Comparison of ENCODE assay signal across 22 mouse cellular contexts in genomic region chr14:75512946-75513345, GRCm38 (mm10). TPM values are rescaled to one million over a fixed set of nuclear protein-coding genes. Genes with fewer than 3 reads are reported as not detected.
DNase-seq lines count a peak whose midpoint lies in the region; ATAC-seq and TF ChIP-seq lines count a peak whose summit lies in the region.
"Had no signal": no experiment of that assay in that cellular context is flagged by ENCODE, and none has a peak within 500 bp of the region (broad histone marks: within the 10 kb centered on the region; RNA-seq: fewer than 3 reads in every experiment).

No protein-coding gene starts in this region.

- no peak for TF ChIP-seq POLR2A in kidney, adult 2 months (IDR thresholded peaks at IDR 0.05; ENCODE audit: low read depth, low read length)

- TF ChIP-seq EP300 in lung, postnatal 0 days (IDR thresholded peaks at IDR 0.05), result no peak

- no peak overlapping the region for H3K4me3 ChIP-seq in midbrain, embryonic 11.5 days (ENCODE audit: low read depth, low read length)
- no peak overlapping the region for H3K4me3 ChIP-seq in midbrain, postnatal 0 days (ENCODE audit: low read depth, low read length)
- H3K4me3 ChIP-seq in kidney, adult 2 months (ENCODE audit: insufficient read depth, low read depth, low read length), result no peak overlapping the region
- H3K4me3 ChIP-seq in kidney, embryonic 14.5 days (ENCODE audit: low read length), result no peak overlapping the region
- H3K4me3 ChIP-seq in lung, postnatal 0 days (ENCODE audit: low read depth, low read length), result no peak overlapping the region
- H3K4me3 ChIP-seq: embryonic facial prominence, embryonic 12.5 days; erythroblast, embryonic 14.5 days; heart, embryonic 13.5 days; limb, embryonic 12.5 days; liver, embryonic 13.5 days; midbrain, embryonic 10.5 days had no signal

- H3K9ac ChIP-seq in midbrain, embryonic 11.5 days (ENCODE audit: low read length), result no peak overlapping the region
- no peak overlapping the region for H3K9ac ChIP-seq in midbrain, postnatal 0 days (replicated peaks; ENCODE audit: low read length, poor library complexity, severe bottlenecking)
- H3K9ac ChIP-seq in kidney, embryonic 14.5 days (ENCODE audit: low read depth, low read length), result no peak overlapping the region
- no peak overlapping the region for H3K9ac ChIP-seq in lung, postnatal 0 days (replicated peaks; ENCODE audit: low read depth)
- H3K9ac ChIP-seq: embryonic facial prominence, embryonic 12.5 days; heart, embryonic 13.5 days; limb, embryonic 12.5 days; liver, embryonic 13.5 days; lung, embryonic 14.5 days had no signal

- no peak overlapping the region for H3K27ac ChIP-seq in midbrain, embryonic 11.5 days (ENCODE audit: low read depth, low read length)
- no peak overlapping the region for H3K27ac ChIP-seq in midbrain, postnatal 0 days (ENCODE audit: low read depth, low read length)
- H3K27ac ChIP-seq in kidney, adult 2 months (ENCODE audit: insufficient read depth, low read depth, low read length), result peak overlapping the region; percentile 78
- no peak overlapping the region for H3K27ac ChIP-seq in kidney, embryonic 14.5 days (ENCODE audit: low read depth, low read length)
- H3K27ac ChIP-seq in lung, postnatal 0 days (ENCODE audit: low read length), result no peak overlapping the region
- H3K27ac ChIP-seq: embryonic facial prominence, embryonic 12.5 days; heart, embryonic 13.5 days; limb, embryonic 12.5 days; liver, embryonic 13.5 days; macrophage; midbrain, embryonic 10.5 days had no signal

- H3K36me3 ChIP-seq in midbrain, embryonic 11.5 days (ENCODE audit: control insufficient read depth, insufficient read depth, low read length), result no peaks in the 10 kb centered on the region
- no peaks in the 10 kb centered on the region for H3K36me3 ChIP-seq in midbrain, postnatal 0 days (ENCODE audit: insufficient read depth, low read length)
- no peaks in the 10 kb centered on the region for H3K36me3 ChIP-seq in kidney, adult 2 months (ENCODE audit: control insufficient read depth, insufficient read depth, low read length)
- no peaks in the 10 kb centered on the region for H3K36me3 ChIP-seq in kidney, embryonic 14.5 days (ENCODE audit: control insufficient read depth, insufficient read depth, low read length)
- no peaks in the 10 kb centered on the region for H3K36me3 ChIP-seq in lung, postnatal 0 days (ENCODE audit: insufficient read depth, low read length)
- H3K36me3 ChIP-seq: embryonic facial prominence, embryonic 12.5 days; heart, embryonic 13.5 days; limb, embryonic 12.5 days; liver, embryonic 13.5 days; midbrain, embryonic 10.5 days had no signal

- no peak for ATAC-seq in midbrain, embryonic 11.5 days (ENCODE audit: low FRiP score)
- ATAC-seq in midbrain, postnatal 0 days (ENCODE audit: low FRiP score), result no peak
- ATAC-seq in kidney, embryonic 14.5 days (ENCODE audit: low FRiP score, low TSS enrichment), result peak; percentile 79; the same call in 1 of the 2 replicates
- ATAC-seq in lung, postnatal 0 days, result no peak

- no peaks in the 10 kb centered on the region for H3K9me3 ChIP-seq in midbrain, embryonic 11.5 days (ENCODE audit: control insufficient read depth, low read length)
- H3K9me3 ChIP-seq in midbrain, postnatal 0 days (ENCODE audit: low read length), result no peaks in the 10 kb centered on the region
- H3K9me3 ChIP-seq in kidney, embryonic 14.5 days (ENCODE audit: control insufficient read depth, low read length), result no peaks in the 10 kb centered on the region
- H3K9me3 ChIP-seq in lung, postnatal 0 days (ENCODE audit: low read length), result no peaks in the 10 kb centered on the region
- H3K9me3 ChIP-seq: embryonic facial prominence, embryonic 12.5 days; heart, embryonic 13.5 days; limb, embryonic 12.5 days; liver, embryonic 13.5 days; midbrain, embryonic 10.5 days had no signal

- H3K27me3 ChIP-seq in midbrain, embryonic 11.5 days (ENCODE audit: control insufficient read depth, insufficient read depth, low read length), result no peaks in the 10 kb centered on the region
- H3K27me3 ChIP-seq in midbrain, postnatal 0 days (ENCODE audit: insufficient read depth, low read length), result no peaks in the 10 kb centered on the region
- no peaks in the 10 kb centered on the region for H3K27me3 ChIP-seq in kidney, adult 2 months (replicated peaks; ENCODE audit: control insufficient read depth, insufficient read depth, low read length)
- H3K27me3 ChIP-seq in kidney, embryonic 14.5 days (ENCODE audit: control insufficient read depth, insufficient read depth, low read length), result no peaks in the 10 kb centered on the region
- no peaks in the 10 kb centered on the region for H3K27me3 ChIP-seq in lung, postnatal 0 days (replicated peaks; ENCODE audit: insufficient read depth, low read length)
- H3K27me3 ChIP-seq: embryonic facial prominence, embryonic 12.5 days; limb, embryonic 12.5 days; liver, embryonic 13.5 days had no signal

- no peaks in the 10 kb centered on the region for H3K4me1 ChIP-seq in midbrain, embryonic 11.5 days (ENCODE audit: control insufficient read depth, insufficient read depth, low read length)
- no peaks in the 10 kb centered on the region for H3K4me1 ChIP-seq in midbrain, postnatal 0 days (ENCODE audit: insufficient read depth, low read length)
- 0 out of 2 replicates have a peak, but pooled peaks cover 2% of the 10 kb centered on the region for H3K4me1 ChIP-seq in kidney, adult 2 months (ENCODE audit: control insufficient read depth, insufficient read depth, low read length)
- no peaks in the 10 kb centered on the region for H3K4me1 ChIP-seq in kidney, embryonic 14.5 days (ENCODE audit: control insufficient read depth, insufficient read depth, low read length)
- H3K4me1 ChIP-seq in lung, postnatal 0 days (ENCODE audit: insufficient read depth, low read depth, low read length), result no peaks in the 10 kb centered on the region
- H3K4me1 ChIP-seq: embryonic facial prominence, embryonic 12.5 days; heart, embryonic 13.5 days; limb, embryonic 12.5 days had no signal

- WGBS in midbrain, embryonic 11.5 days, result 66% methylated on average over 3 of the region's 3 CpGs
- WGBS in midbrain, postnatal 0 days, result 48% methylated on average over 3 of the region's 3 CpGs
- 35% methylated on average over 3 of the region's 3 CpGs for WGBS in kidney, adult 2 months
- 49% methylated on average over 3 of the region's 3 CpGs for WGBS in kidney, embryonic 14.5 days
- 42% methylated on average over 3 of the region's 3 CpGs for WGBS in lung, postnatal 0 days

- no peak for TF ChIP-seq CTCF in midbrain, postnatal 0 days (IDR thresholded peaks at IDR 0.05)
- no peak for TF ChIP-seq CTCF in kidney, adult 2 months (conservative IDR thresholded peaks at IDR 0.05; ENCODE audit: insufficient read depth, insufficient read length, low read depth, low read length)
- TF ChIP-seq CTCF in lung, postnatal 0 days (IDR thresholded peaks at IDR 0.05), result no peak

- DNase-seq in midbrain, embryonic 11.5 days (ENCODE audit: low spot score, missing footprints), result peak; percentile 37
- DNase-seq in midbrain, postnatal 0 days (ENCODE audit: low spot score), result no peak
- peak; percentile 92 for DNase-seq in kidney, adult 2 months
- DNase-seq in kidney, postnatal 36 days, result peak; percentile 71 to 90
- DNase-seq in urinary bladder, postnatal 25 days (ENCODE audit: low spot score), result no peak
- no peak for DNase-seq in lung, postnatal 0 days (ENCODE audit: low spot score)
- DNase-seq: adrenal gland, adult 2 months; cerebellum, postnatal 10 days; gastrocnemius, postnatal 14 days; heart, adult 18-20 months; liver, embryonic 13.5 days; lung, embryonic 14.5 days; right cerebral cortex, postnatal 4 days; thymus, postnatal 14 days had no signal

- no peak overlapping the region for H3K4me2 ChIP-seq in midbrain, embryonic 11.5 days
- no peak overlapping the region for H3K4me2 ChIP-seq in midbrain, postnatal 0 days (ENCODE audit: low read depth, low read length, poor library complexity, severe bottlenecking)
- H3K4me2 ChIP-seq in kidney, embryonic 14.5 days (replicated peaks; ENCODE audit: low read depth, low read length), result no peak overlapping the region
- no peak overlapping the region for H3K4me2 ChIP-seq in lung, postnatal 0 days (replicated peaks; ENCODE audit: low read depth, low read length)
- H3K4me2 ChIP-seq: embryonic facial prominence, embryonic 12.5 days; heart, embryonic 13.5 days; limb, embryonic 12.5 days; liver, embryonic 13.5 days; lung, embryonic 14.5 days had no signal

RNA-seq across cellular contexts. Expression of gene Siah3, which starts 57.2 kb away (rescaled TPM):
- 1.1 and 1.4 TPM in 2 replicates for polyA plus RNA-seq in midbrain, embryonic 11.5 days (2014; fragmentation: Nextera tagmentation; extraction: Ambion mirVana)
- 6.8 and 9.2 TPM in 2 replicates for total RNA-seq in midbrain, postnatal 0 days (2014; rRNA removed)
- 2.5 and 3.1 TPM in 2 replicates for polyA plus RNA-seq in midbrain, postnatal 0 days (2015; fragmentation: Nextera tagmentation; extraction: Ambion mirVana)
- polyA plus RNA-seq in kidney, adult 2 months (2012; rRNA removed), result not detected in 2 replicates
- polyA plus RNA-seq in kidney, embryonic 14.5 days (2014; fragmentation: Nextera tagmentation; extraction: Ambion mirVana), result 0.09 and 0.28 TPM in 2 replicates
- polyA plus RNA-seq in lung, postnatal 0 days (2015; fragmentation: Nextera tagmentation; extraction: Ambion mirVana), result not detected in 2 replicates
- total RNA-seq: heart, adult 18-20 months; heart, postnatal 25 days had no signal
- polyA plus RNA-seq: heart, embryonic 13.5 days; lung, embryonic 14.5 days; macrophage had no signal

Comparison
In these comparisons a context has a peak if more than half of its experiments do, and no peak if none do; other contexts are left out.
1. DNase-seq: peak in midbrain, embryonic 11.5 days (single experiment), kidney, adult 2 months (single experiment) and kidney, postnatal 36 days (2 of 2); none in midbrain, postnatal 0 days (single experiment), urinary bladder, postnatal 25 days (single experiment) and lung, postnatal 0 days (single experiment).